Mouse (Mus musculus) forebrain, postnatal 0 days (tissue): Measurements from ENCODE around the gene Fam83c. TPM values are rescaled to one million over a fixed set of nuclear protein-coding genes. Genes with fewer than 3 reads are reported as not detected.
A peak's percentile ranks its signal among the peaks of the same experiment; 100 is the strongest.

Experiments
- ATAC-seq: fragments of 200-750 bp; cut with Nextera tagmentation; 2 replicates; pipeline ENCODE4 v1.8.0; 2017; ENCODE audit warnings: mild to moderate bottlenecking, moderate library complexity
- DNase-seq: peaks from one replicate; pipeline ENCODE4 v3.0.0-alpha.2; 2015
- H3K27ac ChIP-seq: fragments of 300-500 bp; sonication (generic); 2 replicates; pipeline ENCODE4 v1.5.1; 2014; ENCODE audit warnings: low read depth, mild to moderate bottlenecking, antibody characterized with exemption, low read length, moderate library complexity, mixed read lengths
- H3K27me3 ChIP-seq: fragments of 300-500 bp; sonication (generic); 2 replicates; pipeline ENCODE4 v1.6.1; 2014; ENCODE audit warnings: mild to moderate bottlenecking, low read length, mixed read lengths; ENCODE audit not compliant: insufficient read depth
- H3K36me3 ChIP-seq: fragments of 300-500 bp; sonication (generic); 2 replicates; pipeline ENCODE4 v1.6.1; 2014; ENCODE audit warnings: mild to moderate bottlenecking, moderate library complexity; ENCODE audit not compliant: insufficient read depth
- H3K4me1 ChIP-seq: fragments of 300-500 bp; sonication (generic); 2 replicates; pipeline ENCODE4 v1.6.1; 2014; ENCODE audit warnings: antibody characterized with exemption; ENCODE audit not compliant: insufficient read depth
- H3K4me2 ChIP-seq: fragments of 300-500 bp; sonication (generic); 2 replicates; pipeline ENCODE4 v1.6.1; 2014; ENCODE audit warnings: low read depth, mild to moderate bottlenecking, moderate library complexity
- H3K4me3 ChIP-seq: fragments of 300-500 bp; sonication (generic); 2 replicates; pipeline ENCODE4 v1.5.1; 2014; ENCODE audit warnings: low read depth, low read length, mixed read lengths
- H3K9ac ChIP-seq: fragments of 300-500 bp; sonication (generic); 2 replicates; pipeline ENCODE4 v1.6.1; 2014; ENCODE audit warnings: mild to moderate bottlenecking
- H3K9me3 ChIP-seq: fragments of 300-500 bp; sonication (generic); 2 replicates; pipeline ENCODE4 v1.6.1; 2016; ENCODE audit warnings: low read length
- CTCF ChIP-seq: sonication (generic); IDR thresholded peaks from 2 replicates; pipeline ENCODE4 v1.5.1; 2016; ENCODE audit warnings: antibody characterized with exemption, control low read depth, low read depth
- WGBS: fragments of 180-500 bp; shearing (Covaris S2); extraction: QIAGEN DNeasy Blood & Tissue Kit; methylation state at CpG from one replicate; pipeline ENCODE4 v1.1.7; 2014; 5-methylcytosine and 5-hydroxymethylcytosine counted together
- polyA plus RNA-seq: library from polyadenylated mRNA; unstranded; fragments of >200 nt; fragmentation: Nextera tagmentation; extraction: Ambion mirVana; gene quantifications from 2 replicates; pipeline ENCODE4 v1.2.1, GENCODE M21; 2015
- total RNA-seq: library from RNA; depleted of rRNA; stranded (reverse); fragments of >200 nt; gene quantifications from 2 replicates; pipeline ENCODE4 v1.2.3, GENCODE M21; 2014

Gene Fam83c
- total and polyA plus RNA-seq, 2 experiments from 2014 or later: 0.12 TPM; not detected in 1

GRCm38 (mm10) chr2:155798613-155799012 is 36.0 kb downstream of the Fam83c start:
- Histone ChIP-seq H3K4me1 (no peaks in the 10 kb centered on the region), H3K9me3 (no peaks in the 10 kb centered on the region), H3K27me3 (no peaks in the 10 kb centered on the region), H3K36me3 (peaks cover 50% of the 10 kb centered on the region), H3K9ac (no peak overlapping the region), H3K27ac (no peak overlapping the region), H3K4me2 (no peak overlapping the region), H3K4me3 (no peak overlapping the region)
- WGBS: 58% methylated on average over 3 of the region's 3 CpGs
- ATAC-seq: no peak
- no peak for TF ChIP-seq CTCF
- no peak for DNase-seq

GRCm38 (mm10) chr2:155794674-155795445 is 39.8 kb downstream of the Fam83c start:
- no peak for TF ChIP-seq CTCF
- H3K4me3 ChIP-seq: no peak overlapping the region
- no peak overlapping the region for H3K9ac ChIP-seq
- H3K4me2 ChIP-seq: no peak overlapping the region
- no peaks in the 10 kb centered on the region for H3K4me1 ChIP-seq
- no peak for DNase-seq
- no peaks in the 10 kb centered on the region for H3K27me3 ChIP-seq
- H3K9me3 ChIP-seq: no peaks in the 10 kb centered on the region
- H3K36me3 ChIP-seq: peaks cover 37% of the 10 kb centered on the region
- WGBS: 79% methylated on average over 12 of the region's 12 CpGs
- ATAC-seq: no peak
- H3K27ac ChIP-seq: no peak overlapping the region

- no peak overlapping the region for H3K4me3 ChIP-seq
- ATAC-seq (no peak), DNase-seq (no peak)
- H3K9ac ChIP-seq: no peak overlapping the region
- no peak overlapping the region for H3K4me2 ChIP-seq
- H3K27me3 ChIP-seq: no peaks in the 10 kb centered on the region
- no peaks in the 10 kb centered on the region for H3K4me1 ChIP-seq
- WGBS: 29% methylated on average over 12 of the region's 12 CpGs
- H3K36me3 ChIP-seq: peaks cover 18% of the 10 kb centered on the region
- no peak for TF ChIP-seq CTCF
- H3K27ac ChIP-seq: no peak overlapping the region
- no peaks in the 10 kb centered on the region for H3K9me3 ChIP-seq
Observed at GRCm38 (mm10) chr2:155792899-155793298, 41.8 kb downstream of the Fam83c start.

- Histone ChIP-seq H3K4me1 (no peaks in the 10 kb centered on the region), H3K9ac (no peak overlapping the region), H3K27ac (peak overlapping the region; percentile 35; the same call in 1 of the 2 replicates), H3K36me3 (no peaks in the 10 kb centered on the region), H3K4me3 (no peak overlapping the region), H3K27me3 (no peaks in the 10 kb centered on the region), H3K9me3 (no peaks in the 10 kb centered on the region), H3K4me2 (no peak overlapping the region)
- DNase-seq (no peak), ATAC-seq (peak; percentile 34)
- 68% methylated on average over 18 of the region's 18 CpGs for WGBS
- TF ChIP-seq CTCF: no peak
Observed at GRCm38 (mm10) chr2:155787949-155788931, 46.4 kb downstream of the Fam83c start.

GRCm38 (mm10) chr2:155786905-155787304 is 47.7 kb downstream of the Fam83c start:
- WGBS: 78% methylated on average over 5 of the region's 5 CpGs
- no peak for TF ChIP-seq CTCF
- Histone ChIP-seq H3K27me3 (no peaks in the 10 kb centered on the region), H3K4me2 (no peak overlapping the region), H3K27ac (no peak overlapping the region), H3K4me1 (no peaks in the 10 kb centered on the region), H3K9ac (no peak overlapping the region), H3K4me3 (no peak overlapping the region), H3K9me3 (no peaks in the 10 kb centered on the region), H3K36me3 (no peaks in the 10 kb centered on the region)
- DNase-seq (no peak), ATAC-seq (no peak)

GRCm38 (mm10) chr2:155784534-155784933 is 50.1 kb downstream of the Fam83c start:
- Histone ChIP-seq H3K9me3 (no peaks in the 10 kb centered on the region), H3K36me3 (no peaks in the 10 kb centered on the region), H3K4me3 (no peak overlapping the region), H3K9ac (no peak overlapping the region), H3K4me2 (no peak overlapping the region), H3K27ac (no peak overlapping the region), H3K4me1 (no peaks in the 10 kb centered on the region), H3K27me3 (no peaks in the 10 kb centered on the region)
- no peak for ATAC-seq
- WGBS: 78% methylated on average over 6 of the region's 6 CpGs
- DNase-seq: no peak
- TF ChIP-seq CTCF: no peak

GRCm38 (mm10) chr2:155779506-155779905 is 55.1 kb downstream of the Fam83c start:
- no peak overlapping the region for H3K9ac ChIP-seq
- no peak overlapping the region for H3K4me2 ChIP-seq
- WGBS: 74% methylated on average over 3 of the region's 3 CpGs
- H3K36me3 ChIP-seq: no peaks in the 10 kb centered on the region
- no peaks in the 10 kb centered on the region for H3K9me3 ChIP-seq
- ATAC-seq (no peak), DNase-seq (no peak)
- no peak overlapping the region for H3K27ac ChIP-seq
- no peaks in the 10 kb centered on the region for H3K27me3 ChIP-seq
- peaks cover 12% of the 10 kb centered on the region; the same call in 1 of the 2 replicates for H3K4me1 ChIP-seq
- H3K4me3 ChIP-seq: no peak overlapping the region
- TF ChIP-seq CTCF: no peak
